Mouse (Mus musculus) A20 (cell line): ENCODE data around the gene Samhd1.

Experiments used
- DNase-seq: peaks from one replicate; pipeline ENCODE4 v3.0.0-alpha.2; 2011; ENCODE audit warnings: low read depth, low spot score

The Samhd1 gene

GRCm38 (mm10) chr2:157053787-157054186 is 81.3 kb downstream of the Samhd1 start:
- DNase-seq, result peak; percentile 27

GRCm38 (mm10) chr2:157053124-157053523 is 81.9 kb downstream of the Samhd1 start:
- no peak for DNase-seq

GRCm38 (mm10) chr2:157052448-157052847 is 82.6 kb downstream of the Samhd1 start:
- DNase-seq, result no peak

- DNase-seq, result no peak
Measured at GRCm38 (mm10) chr2:157049831-157050243, 85.2 kb downstream of the Samhd1 start.

GRCm38 (mm10) chr2:157048395-157049181 is 86.5 kb downstream of the Samhd1 start:
- peak; percentile 82 for DNase-seq
